Mouse (Mus musculus): ENCODE data around the gene Olfr45.
"Not testable (repeated sequence)": the region's sequence is repeated elsewhere in the genome, so short reads cannot be mapped to it uniquely, and the experiment has no call there.

Olfr45 gene

DNA sequence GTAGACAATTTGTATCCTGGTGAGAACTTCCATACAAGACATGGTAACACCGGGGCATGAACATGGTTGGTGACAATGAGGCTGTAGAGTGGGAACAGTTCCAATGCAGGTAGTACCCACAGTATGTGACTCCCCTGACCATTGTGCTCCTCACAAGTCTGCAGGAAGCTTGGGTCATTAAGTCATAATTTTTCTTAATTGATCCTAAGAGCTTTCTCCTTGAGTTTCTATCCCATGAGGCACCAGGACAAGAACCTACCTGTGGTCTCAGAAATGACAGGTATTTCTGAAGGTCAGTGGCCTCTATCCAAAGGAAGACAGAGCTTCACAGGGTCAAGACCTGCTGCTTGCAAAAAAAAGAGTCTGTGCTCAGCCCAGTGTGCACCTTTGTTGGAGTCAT is at the start of gene Olfr45:
Olfr45 (plus strand) TSS at position 301 of the 400 bp plus-strand sequence.
- no peak for DNase-seq

DNA sequence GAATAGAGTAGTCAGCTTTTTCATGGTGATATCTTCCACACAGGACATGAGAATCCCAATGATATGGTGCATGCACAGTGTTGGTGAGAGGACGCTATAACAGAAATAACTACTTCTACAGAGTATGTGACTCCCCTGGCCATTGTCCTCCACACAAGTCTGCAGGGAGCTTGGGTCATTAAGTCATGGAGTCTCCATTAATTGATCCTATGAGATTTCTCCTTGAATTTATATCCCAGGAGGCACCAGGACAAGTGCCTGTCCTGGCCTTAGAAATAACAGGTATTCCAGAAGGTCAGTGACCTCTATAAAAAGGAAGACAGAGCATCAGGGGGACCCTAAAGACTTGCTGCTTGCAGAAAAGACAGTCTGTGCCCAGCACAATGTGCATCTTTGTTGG is 35.6 kb upstream of the Olfr45 start, which contains the start of gene Olfr53:
Olfr53 (plus strand) TSS at position 301 of the 400 bp plus-strand sequence.
- no peak for DNase-seq

DNA sequence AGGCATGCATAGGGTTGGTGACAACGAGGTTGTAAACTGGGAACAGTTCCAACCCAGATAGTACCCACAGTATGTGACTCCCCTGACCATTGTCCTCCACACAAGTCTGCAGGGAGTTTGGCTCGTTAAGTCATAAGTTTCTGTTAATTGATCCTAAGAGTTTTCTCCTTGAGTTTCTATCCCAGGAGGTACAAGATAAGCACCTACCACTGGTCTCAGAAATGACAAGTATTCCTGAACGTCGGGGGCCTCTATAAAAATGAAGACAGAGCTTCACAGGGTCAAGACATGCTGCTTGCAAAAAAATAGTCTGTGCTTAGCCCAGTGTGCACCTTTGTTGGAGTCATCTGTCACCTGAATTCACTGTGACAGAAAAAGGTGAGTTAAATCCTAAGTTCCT is 22.1 kb upstream of the Olfr45 start, which contains the start of gene Olfr539:
Olfr539 (plus strand) TSS at position 301 of the 400 bp plus-strand sequence.
- DNase-seq, result no peak

DNA sequence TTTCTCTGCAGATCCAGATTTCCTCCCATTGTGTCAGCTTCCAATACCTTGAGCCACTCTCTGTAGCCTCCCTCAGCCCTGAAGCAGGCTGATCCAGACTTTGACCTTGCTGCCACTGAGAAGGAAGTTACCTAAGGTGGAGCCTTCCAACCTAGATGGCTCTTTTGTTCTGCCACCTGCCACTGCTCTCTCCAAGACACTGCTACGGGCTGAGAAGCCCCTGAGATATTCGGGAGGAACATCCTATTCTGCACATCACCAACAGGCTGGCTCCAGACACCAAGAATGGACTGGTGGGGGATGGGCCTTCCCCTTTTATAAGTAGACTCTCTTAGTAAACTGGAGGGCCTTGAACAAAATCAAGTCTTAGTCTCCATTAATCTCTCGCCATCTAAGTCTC is 11.1 kb upstream of the Olfr45 start:
- DNase-seq, result not testable (repeated sequence)

DNA sequence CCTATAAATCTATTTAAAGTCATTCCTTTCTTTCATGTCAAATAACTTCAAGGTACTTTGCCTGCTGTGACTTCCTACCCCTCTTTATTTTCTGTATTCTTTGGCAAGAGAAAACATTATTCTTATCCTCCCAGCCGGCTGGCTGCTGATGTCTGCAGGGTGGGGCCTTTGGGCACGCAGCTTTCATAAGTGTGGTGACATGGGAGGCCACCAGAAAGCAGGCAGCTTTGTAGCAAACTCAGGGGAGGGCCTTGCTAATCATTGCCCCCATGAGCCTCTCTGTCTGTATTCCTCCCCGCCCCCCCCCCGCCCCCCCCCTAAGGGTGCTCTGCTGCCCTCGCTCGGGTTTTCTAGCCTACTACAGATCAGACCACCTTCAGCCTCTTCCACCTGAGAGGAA is 5.9 kb upstream of the Olfr45 start:
- DNase-seq, result no peak

DNA sequence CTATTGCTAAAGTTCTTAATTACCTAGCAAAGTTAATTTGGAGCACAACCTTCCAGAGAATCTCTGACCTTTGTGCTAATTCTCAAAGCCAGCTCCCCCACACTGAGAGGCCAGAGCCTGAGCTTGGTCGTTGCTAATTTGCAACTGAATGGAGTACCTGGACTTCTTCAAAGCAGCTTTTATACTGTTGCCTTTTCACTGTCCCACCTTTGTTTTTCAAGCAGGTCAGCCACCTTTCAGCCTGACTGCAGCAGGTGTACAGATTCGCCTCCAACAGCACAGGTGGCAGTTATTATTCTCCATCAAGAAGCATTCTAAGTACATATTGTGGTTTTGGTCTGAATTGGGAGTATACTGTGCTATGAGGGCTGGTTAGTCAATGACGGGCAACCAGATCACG is 2.2 kb upstream of the Olfr45 start:
- not testable (repeated sequence) for DNase-seq

DNA sequence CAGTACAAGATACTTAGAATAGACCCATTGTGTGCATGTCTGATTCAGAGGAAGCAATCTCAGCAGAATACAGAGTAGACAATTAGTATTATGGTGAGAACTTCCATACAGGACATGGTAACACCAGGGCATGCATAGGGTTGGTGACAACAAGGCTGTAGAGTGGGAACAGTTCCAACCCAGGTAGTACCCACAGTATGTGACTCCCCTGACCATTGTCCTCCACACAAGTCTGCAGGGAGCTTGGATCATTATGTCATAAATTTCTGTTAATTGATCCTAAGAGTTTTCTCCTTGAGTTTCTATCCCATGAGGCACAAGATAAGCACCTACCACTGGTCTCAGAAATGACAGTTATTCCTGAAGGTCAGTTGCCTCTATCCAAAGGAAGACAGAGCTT is 15.2 kb downstream of the Olfr45 start, which contains the start of gene Olfr541:
Olfr541 (plus strand) TSS at position 301 of the 400 bp plus-strand sequence.
- DNase-seq, result no peak

DNA sequence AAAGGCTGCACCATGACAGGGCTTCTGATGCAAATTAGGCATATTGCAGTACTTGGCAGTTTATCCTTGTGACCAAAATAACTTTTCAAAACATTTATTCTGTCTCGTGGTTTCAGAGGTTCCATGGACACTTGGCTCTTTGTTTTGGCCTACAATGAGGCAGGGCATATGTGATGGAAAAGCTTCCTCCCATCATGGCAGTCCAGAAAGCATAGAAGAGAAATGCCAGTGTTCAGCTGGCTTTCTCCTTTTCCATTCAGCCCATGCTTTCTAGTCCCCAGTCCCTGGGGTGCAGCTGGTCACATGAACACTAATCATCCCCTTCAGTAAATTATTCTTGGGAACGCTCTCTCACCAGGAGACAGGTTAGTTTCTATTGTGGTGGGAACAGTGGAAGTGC is 24.6 kb downstream of the Olfr45 start:
- DNase-seq, result no peak

DNA sequence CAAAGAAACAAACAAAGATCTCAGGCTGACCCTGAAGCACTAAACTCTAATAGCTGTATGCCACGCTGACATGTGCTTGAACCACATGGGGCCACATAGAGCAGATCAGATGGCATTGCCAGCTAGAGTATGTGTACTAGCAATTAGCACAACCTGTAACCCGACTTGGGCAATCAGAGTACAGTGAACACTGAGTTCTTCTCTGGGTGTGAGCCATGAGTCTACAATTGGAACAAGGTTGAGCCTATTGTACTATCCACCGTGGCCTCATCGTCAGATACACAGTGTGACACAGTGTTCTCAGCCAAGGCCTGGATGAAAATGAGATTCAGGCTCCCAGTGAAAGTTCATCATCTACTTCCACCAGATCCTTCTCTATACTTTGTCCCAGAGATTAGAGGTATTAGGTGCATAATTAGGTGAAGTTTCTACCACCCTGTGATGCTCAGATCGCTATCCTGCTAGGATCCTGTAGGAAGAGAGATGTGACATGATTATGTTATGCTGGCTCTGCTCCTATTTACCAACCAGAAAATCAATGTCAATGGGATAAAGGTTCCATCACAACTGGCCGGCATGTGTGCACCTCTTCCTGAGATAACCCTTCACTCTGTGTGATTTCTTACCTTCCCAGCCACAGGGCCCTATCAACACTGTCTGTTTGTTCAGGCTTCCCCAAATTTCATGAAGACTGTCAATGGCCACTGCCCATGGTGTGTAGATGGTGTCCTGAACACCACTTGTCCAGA is 26.0 kb downstream of the Olfr45 start:
- no peak for DNase-seq

DNA sequence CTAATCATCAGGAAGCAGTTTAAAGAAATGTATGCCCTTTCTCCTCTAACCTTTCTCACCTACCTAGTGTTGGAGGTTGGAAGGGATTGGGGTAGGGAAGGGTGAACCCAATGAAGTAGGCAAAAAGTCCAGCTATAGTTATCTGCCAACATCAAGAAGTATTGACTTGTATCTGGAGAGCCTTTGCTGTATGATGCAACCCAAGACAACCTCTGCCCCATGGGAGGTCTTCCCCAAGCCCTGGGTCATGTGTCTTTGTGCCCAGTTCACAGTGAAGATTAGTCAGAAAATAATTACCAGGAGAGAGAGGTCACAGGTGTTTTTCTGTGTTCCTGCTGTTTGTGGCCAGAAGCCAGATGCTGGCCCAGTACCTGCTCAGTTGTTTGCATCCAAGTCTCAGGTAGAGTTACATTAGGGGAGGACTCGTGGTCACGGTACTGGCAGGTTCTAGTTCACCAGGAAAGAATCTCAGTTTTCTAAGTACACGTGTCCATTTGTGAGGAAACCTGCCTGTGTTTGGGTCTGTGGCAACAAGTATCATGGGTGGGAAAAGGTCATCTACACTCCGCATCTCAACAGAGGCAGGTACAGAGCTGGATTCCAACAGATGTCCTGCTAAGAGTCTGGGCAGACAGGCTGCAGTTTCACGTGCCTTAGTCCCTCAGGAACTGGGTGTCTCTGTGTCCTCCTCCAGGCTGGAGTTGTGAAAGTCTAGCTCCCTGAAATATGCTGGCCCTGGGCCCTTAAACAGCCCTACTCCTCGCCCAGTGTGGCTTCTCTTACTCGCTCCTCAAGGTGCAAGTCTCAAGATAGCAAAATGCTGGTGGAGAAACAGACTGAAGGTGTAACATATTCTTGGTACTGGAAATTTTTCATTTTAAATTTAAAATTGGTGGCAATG is 35.7 kb downstream of the Olfr45 start:
- no peak for DNase-seq

DNA sequence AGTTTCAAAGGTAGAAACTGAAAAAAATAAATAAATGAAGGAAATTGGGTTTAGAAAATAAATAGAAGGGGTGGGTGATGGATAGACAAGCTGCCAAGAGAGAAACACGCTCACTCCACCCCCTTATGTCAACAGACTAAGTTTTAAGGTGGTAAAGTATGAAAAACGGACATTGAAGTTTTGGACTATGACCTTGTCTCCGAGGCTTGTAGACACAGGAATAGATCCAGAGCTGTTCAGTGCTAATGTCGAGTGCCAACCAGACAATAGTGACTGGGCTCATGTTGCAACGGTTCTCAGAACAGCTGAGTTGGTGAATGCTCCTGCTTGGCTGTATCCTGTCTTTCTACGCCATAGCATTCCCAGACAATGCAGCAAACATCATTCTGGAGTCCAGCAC is 39.3 kb downstream of the Olfr45 start:
- no peak for DNase-seq

DNA sequence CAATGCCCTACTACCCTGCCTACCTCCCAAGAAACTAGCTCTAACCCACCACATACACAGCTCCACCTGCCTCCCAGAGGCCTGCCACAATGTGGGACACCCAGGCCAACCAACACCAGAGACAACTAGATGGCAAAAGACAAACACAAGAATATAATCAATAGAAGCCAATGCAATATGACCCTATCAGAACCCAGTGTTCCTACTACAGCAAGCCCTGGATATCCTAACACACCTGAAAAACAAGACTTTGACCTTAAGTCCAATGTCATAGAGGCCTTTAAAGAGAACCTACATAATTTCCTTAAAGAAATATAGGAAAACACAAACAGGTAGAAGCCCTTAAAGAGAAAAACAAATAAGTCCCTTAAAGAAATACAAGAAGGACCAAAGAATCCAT is 43.8 kb downstream of the Olfr45 start:
- no peak for DNase-seq

DNA sequence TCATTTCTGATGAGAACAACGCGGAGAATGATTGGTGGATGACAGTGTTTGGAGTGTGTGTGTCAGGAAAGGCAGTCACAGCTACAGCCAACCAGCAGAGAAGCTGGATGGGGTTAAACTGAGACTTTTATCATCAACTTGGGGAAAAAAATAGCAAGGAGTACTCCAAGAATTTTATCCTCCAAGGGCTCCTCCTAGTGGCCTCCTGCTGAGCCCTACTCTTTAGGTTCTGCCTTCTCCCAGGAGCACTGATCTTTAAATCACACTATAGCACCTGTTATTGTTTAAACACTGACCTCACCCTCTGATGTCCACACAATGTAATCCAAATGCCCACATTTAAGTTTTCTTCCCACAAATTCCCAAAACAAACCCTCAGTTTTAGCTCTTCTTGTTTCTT is 51.4 kb downstream of the Olfr45 start:
- DNase-seq, result no peak
